Mouse (Mus musculus) heart, adult 2 months (tissue): ENCODE measurements at regions not wholly inside any gene's neighbourhood (a gene's known extent, or its start where the extent isn't known, plus 50 kb on each side); places are given as distances from the start of the nearest gene placed in this dataset.

ENCODE experiments used
- CTCF ChIP-seq: fragments of 200-600 bp; IDR thresholded peaks from 2 replicates; pipeline ENCODE4 v1.8.1; 2022; ENCODE audit warnings: antibody characterized with exemption, mild to moderate bottlenecking, moderate library complexity
- EP300 ChIP-seq: fragments of 200-500 bp; IDR thresholded peaks from 2 replicates; pipeline ENCODE4 v1.6.1; 2011; ENCODE audit warnings: low read depth, low read length, control low read depth; ENCODE audit not compliant: insufficient read depth
- POLR2A ChIP-seq: fragments of 200-500 bp; IDR thresholded peaks from 2 replicates; pipeline ENCODE4 v1.6.1; 2011; ENCODE audit warnings: mild to moderate bottlenecking, low read depth, low read length, control low read depth; ENCODE audit not compliant: insufficient read depth

DNA sequence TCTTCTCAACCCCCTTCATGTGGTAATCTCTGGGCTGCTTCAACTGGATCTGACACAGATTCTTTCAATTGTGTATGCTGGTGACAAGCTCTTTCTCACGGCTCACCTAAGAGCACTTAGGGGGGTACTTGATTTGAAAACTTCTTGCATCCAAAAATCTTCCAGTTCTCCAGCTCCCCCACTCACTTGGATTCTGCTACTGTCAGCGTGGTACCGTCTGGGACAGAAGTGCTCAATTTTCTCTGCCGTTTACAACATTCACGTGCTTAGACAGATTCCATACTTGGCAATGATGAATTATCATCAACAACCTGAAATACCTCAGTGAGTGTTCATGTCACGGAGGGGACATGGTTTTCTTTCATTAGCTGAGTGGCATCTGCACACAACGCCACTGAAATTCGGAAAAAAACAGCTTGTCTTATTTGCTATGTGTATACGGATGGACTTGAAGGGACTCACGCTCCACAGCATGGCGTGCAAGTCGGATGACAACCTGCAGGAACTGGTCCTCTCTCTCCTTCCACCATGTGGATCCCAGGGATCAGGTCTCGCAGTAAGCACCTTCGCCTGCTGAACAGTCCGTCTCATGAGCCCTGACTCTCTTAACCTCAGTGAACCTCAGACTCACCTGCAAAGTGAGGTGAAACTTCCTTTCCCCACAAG lies 132.5 kb downstream of the Sox4 start:
- no peak for TF ChIP-seq CTCF
- TF ChIP-seq POLR2A, result no peak
- TF ChIP-seq EP300, result no peak
